Mouse (Mus musculus) gastrocnemius, adult 8-10 months (tissue): ENCODE results near the gene Gjc1. TPM values are rescaled to one million over a fixed set of nuclear protein-coding genes. Genes with fewer than 3 reads are reported as not detected.

Experiments used
- DNase-seq, 2 experiments: peaks; one replicate each; pipeline ENCODE4 v3.0.0; 2022; ENCODE audit warnings: low spot score in 2 of 2
- total RNA-seq, 4 experiments: library from RNA; stranded (reverse); gene quantifications; 2 replicates each; pipeline ENCODE4 v1.2.4; 2022

Gene Gjc1
- total RNA-seq, 4 experiments from 2014 or later, result 3.0 to 4.7 (median 3.4) TPM

- no peak for DNase-seq
Observed at GRCm38 (mm10) chr11:102772771-102773700, 46.5 kb downstream of the Gjc1 start.

GRCm38 (mm10) chr11:102771916-102772714 lies 47.4 kb downstream of the Gjc1 start:
- DNase-seq, result no peak

- DNase-seq, result no peak
Observed at GRCm38 (mm10) chr11:102770662-102771435, 48.7 kb downstream of the Gjc1 start.

- no peak for DNase-seq
Observed at GRCm38 (mm10) chr11:102769993-102770661, 49.4 kb downstream of the Gjc1 start.

- DNase-seq, result no peak
Observed at GRCm38 (mm10) chr11:102769141-102769540, 50.4 kb downstream of the Gjc1 start.

GRCm38 (mm10) chr11:102767055-102767670 lies 52.3 kb downstream of the Gjc1 start:
- no peak for DNase-seq

GRCm38 (mm10) chr11:102765416-102765815 lies 54.1 kb downstream of the Gjc1 start:
- DNase-seq, result no peak

GRCm38 (mm10) chr11:102763009-102763767 lies 56.3 kb downstream of the Gjc1 start:
- DNase-seq, result no peak

- DNase-seq, result no peak
Observed at GRCm38 (mm10) chr11:102762248-102762647, 57.3 kb downstream of the Gjc1 start.

GRCm38 (mm10) chr11:102761309-102762210 lies 57.9 kb downstream of the Gjc1 start, which contains the start of gene Adam11:
TSS of gene Adam11 (plus strand) at chr11:102761439.
- no peak for DNase-seq

- DNase-seq, result no peak
Observed at GRCm38 (mm10) chr11:102760805-102761308, 58.6 kb downstream of the Gjc1 start.

GRCm38 (mm10) chr11:102758977-102759376 lies 60.5 kb downstream of the Gjc1 start:
- no peak for DNase-seq

- DNase-seq, result no peak
Observed at GRCm38 (mm10) chr11:102755391-102755790, 64.1 kb downstream of the Gjc1 start.

GRCm38 (mm10) chr11:102754416-102754815 lies 65.1 kb downstream of the Gjc1 start:
- DNase-seq, result no peak

GRCm38 (mm10) chr11:102753591-102754324 lies 65.7 kb downstream of the Gjc1 start:
- DNase-seq, result no peak

- DNase-seq, result no peak
Observed at GRCm38 (mm10) chr11:102752896-102753590, 66.5 kb downstream of the Gjc1 start.

- no peak for DNase-seq
Observed at GRCm38 (mm10) chr11:102749712-102750111, 69.8 kb downstream of the Gjc1 start.
